Mouse (Mus musculus) mouse trophoblast stem cell (cell line): ENCODE data around the gene Olfr812.
"Not testable (repeated sequence)": the region's sequence is repeated elsewhere in the genome, so short reads cannot be mapped to it uniquely, and the experiment has no call there.

Experiments used
- in situ Hi-C, 2 experiments: fragments of 300-500 bp; cut with MseI, MboI; formaldehyde crosslinking; loops; 2 replicates in 1 of 2; 3 replicates in 1 of 2; pipeline ENCODE4 v1.15.1; 2025

Olfr812 gene

GRCm38 (mm10) chr10:129845994-129846393 is at the start of gene Olfr812:
Olfr812 (minus strand) TSS chr10:129846094.
- in situ Hi-C loops, result no loop called here

- in situ Hi-C loops, result no loop called here
Measured at GRCm38 (mm10) chr10:129885934-129886333, 40.0 kb upstream of the Olfr812 start.

- in situ Hi-C loops, result not testable (repeated sequence)
Measured at GRCm38 (mm10) chr10:129885496-129885895, 39.6 kb upstream of the Olfr812 start.

GRCm38 (mm10) chr10:129879751-129880150 is 33.9 kb upstream of the Olfr812 start, which contains the start of gene Olfr814:
Olfr814 (minus strand) TSS chr10:129879851.
- in situ Hi-C loops, result not testable (repeated sequence)

- in situ Hi-C loops, result no loop called here
Measured at GRCm38 (mm10) chr10:129855067-129855466, 9.2 kb upstream of the Olfr812 start, which contains the start of gene Olfr813. Olfr813 (plus strand) TSS chr10:129855367.

GRCm38 (mm10) chr10:129847343-129847742 is 1.4 kb upstream of the Olfr812 start:
- in situ Hi-C loops, result no loop called here

- in situ Hi-C loops, result no loop called here
Measured at GRCm38 (mm10) chr10:129804296-129804695, 41.6 kb downstream of the Olfr812 start, which contains the start of gene Olfr811. Olfr811 (minus strand) TSS chr10:129804396.

GRCm38 (mm10) chr10:129794817-129795216 is 51.1 kb downstream of the Olfr812 start, which contains the start of gene Olfr810:
Olfr810 (minus strand) TSS chr10:129794917.
- in situ Hi-C loops, result no loop called here
